Mouse (Mus musculus): Measurements from ENCODE around the gene Plk1.

DNA sequence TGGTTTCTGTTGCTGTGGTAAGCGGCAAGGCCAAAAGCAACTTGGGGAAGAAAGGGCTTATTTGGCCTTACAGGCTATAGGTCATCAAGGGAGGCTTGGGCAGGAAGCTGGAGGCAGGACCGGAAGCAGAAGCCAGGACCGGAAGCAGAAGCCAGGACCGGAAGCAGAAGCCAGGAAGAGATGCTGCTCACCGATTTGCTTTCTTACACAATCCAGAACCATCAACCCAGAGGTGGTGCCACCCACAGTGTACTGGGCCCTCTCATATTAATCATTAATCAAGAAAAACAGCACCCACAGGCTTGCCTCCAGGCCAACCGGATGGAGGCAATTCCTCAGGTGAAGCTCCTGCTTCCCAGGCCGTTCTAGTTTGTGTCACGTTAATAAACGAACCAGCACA lies 37.5 kb downstream of the Plk1 start:
- TF ChIP-seq CTCF (IDR thresholded peaks at IDR 0.05; ENCODE audit: low read depth, low read length) = no peak
- TF ChIP-seq GATA1 (IDR thresholded peaks at IDR 0.05; ENCODE audit: borderline replicate concordance, low read length) = no peak

All from G1E (cell line).